Comparison of ENCODE assay signal across 9 mouse cellular contexts in genomic region chr16:37676024-37676676, GRCm38 (mm10). TPM values are rescaled to one million over a fixed set of nuclear protein-coding genes. Genes with fewer than 3 reads are reported as not detected.
DNase-seq lines count a peak whose midpoint lies in the region; ATAC-seq and TF ChIP-seq lines count a peak whose summit lies in the region.
"Had no signal": no experiment of that assay in that cellular context is flagged by ENCODE, and none has a peak within 500 bp of the region (broad histone marks: within the 10 kb centered on the region; RNA-seq: fewer than 3 reads in every experiment).

No protein-coding gene starts in this region.

- H3K4me1 ChIP-seq in cortical plate, adult 2 months (ENCODE audit: control insufficient read depth, insufficient read depth, low read length), result peaks cover 7% of the 10 kb centered on the region; the same call in 1 of the 2 replicates
- H3K4me1 ChIP-seq in limb, embryonic 14.5 days (ENCODE audit: control insufficient read depth, insufficient read depth, low read length), result peaks cover 2% of the 10 kb centered on the region; the same call in 1 of the 2 replicates
- H3K4me1 ChIP-seq: lung, embryonic 15.5 days had no signal

- H3K9me3 ChIP-seq in limb, embryonic 14.5 days (ENCODE audit: control insufficient read depth, low read length), result no peaks in the 10 kb centered on the region
- H3K9me3 ChIP-seq: lung, embryonic 15.5 days had no signal

- 0 out of 2 replicates have a peak overlapping the region, but pooled peaks have one; percentile 21 for H3K9ac ChIP-seq in limb, embryonic 14.5 days (ENCODE audit: low read depth, low read length, severe bottlenecking)
- H3K9ac ChIP-seq: lung, embryonic 15.5 days had no signal

- TF ChIP-seq CTCF in cortical plate, adult 2 months (IDR thresholded peaks at IDR 0.05; ENCODE audit: extremely low read depth, insufficient read depth, low read length), result no peak

- H3K27me3 ChIP-seq in limb, embryonic 14.5 days (ENCODE audit: control insufficient read depth, insufficient read depth, low read length), result no peaks in the 10 kb centered on the region
- H3K27me3 ChIP-seq: lung, embryonic 15.5 days had no signal

- WGBS in limb, embryonic 14.5 days, result 44% methylated on average over 17 of the region's 17 CpGs

- H3K4me3 ChIP-seq in cortical plate, adult 2 months (ENCODE audit: insufficient read depth, low read length), result no peak overlapping the region
- no peak overlapping the region for H3K4me3 ChIP-seq in limb, embryonic 14.5 days (replicated peaks; ENCODE audit: low read length)
- H3K4me3 ChIP-seq: lung, embryonic 15.5 days had no signal

- H3K36me3 ChIP-seq in limb, embryonic 14.5 days (ENCODE audit: control insufficient read depth, insufficient read depth, low read length), result no peaks in the 10 kb centered on the region
- H3K36me3 ChIP-seq: lung, embryonic 15.5 days had no signal

- peak overlapping the region; percentile 88 for H3K27ac ChIP-seq in cortical plate, adult 2 months (ENCODE audit: insufficient read depth, low read length)
- no peak overlapping the region for H3K27ac ChIP-seq in limb, embryonic 14.5 days (replicated peaks; ENCODE audit: low read depth, low read length)
- H3K27ac ChIP-seq: lung, embryonic 15.5 days had no signal

- H3K4me2 ChIP-seq in limb, embryonic 14.5 days (replicated peaks; ENCODE audit: low read depth, low read length, severe bottlenecking), result peak overlapping the region; percentile 13; the same call in 1 of the 2 replicates
- H3K4me2 ChIP-seq: lung, embryonic 15.5 days had no signal

- peak; percentile 47; the same call in 1 of the 2 replicates for TF ChIP-seq POLR2A in cortical plate, adult 2 months (IDR thresholded peaks at IDR 0.05; ENCODE audit: extremely low read depth, insufficient read depth, low read length)
- TF ChIP-seq POLR2A in limb, embryonic 14.5 days (IDR thresholded peaks at IDR 0.05; ENCODE audit: borderline replicate concordance, extremely low read depth, insufficient read depth, insufficient read length), result no peak

- ATAC-seq in limb, embryonic 14.5 days (ENCODE audit: low FRiP score, low read depth), result no peak

- peak; percentile 93 for DNase-seq in 3T3-L1 (ENCODE audit: low read depth, low spot score)
- peak; percentile 67 for DNase-seq in Muller cell, postnatal 12 days (ENCODE audit: inconsistent ontology term)
- DNase-seq in kidney, adult 8-10 months, result peak; percentile 58 to 72
- DNase-seq in limb, embryonic 14.5 days (ENCODE audit: low spot score), result no peak
- DNase-seq in thymus, postnatal 14 days, result no peak
- DNase-seq in natural killer cell, adult 2 months (ENCODE audit: low spot score in 2 of 2), result no peak
- DNase-seq in gastrocnemius, adult 8-10 months (ENCODE audit: low spot score in 2 of 2), result no peak

RNA-seq across cellular contexts. Expression of gene Ndufb4, which starts 21.9 kb away (rescaled TPM):
- 79.6 and 87.3 TPM in 2 replicates for polyA plus RNA-seq in cortical plate, adult 2 months (2012; rRNA removed)
- polyA plus RNA-seq in limb, embryonic 14.5 days (2012; rRNA removed), result 54.9 and 62.5 TPM in 2 replicates
- polyA plus RNA-seq in limb, embryonic 14.5 days (2014; fragmentation: Nextera tagmentation; extraction: Ambion mirVana), result 56.3 and 56.5 TPM in 2 replicates
- 100 to 1,000 TPM; 161 to 184 (median 165) TPM for total RNA-seq in gastrocnemius, adult 8-10 months (2022)

Comparison
In these comparisons a context has a peak if more than half of its experiments do, and no peak if none do; other contexts are left out.
1. DNase-seq: peak in 3T3-L1 (single experiment), Muller cell, postnatal 12 days (single experiment) and kidney, adult 8-10 months (2 of 2); none in limb, embryonic 14.5 days (single experiment), thymus, postnatal 14 days (single experiment), natural killer cell, adult 2 months (0 of 2) and gastrocnemius, adult 8-10 months (0 of 2).